Mouse (Mus musculus) heart, adult 9 months (tissue): ENCODE measurements at regions not wholly inside any gene's neighbourhood (a gene's known extent, or its start where the extent isn't known, plus 50 kb on each side); places are given as distances from the start of the nearest gene placed in this dataset.

Experiments
- DNase-seq, 2 experiments: peaks; one replicate each; pipeline ENCODE4 v3.0.0; 2022; ENCODE audit warnings: low spot score in 2 of 2

GRCm38 (mm10) chr7:133469106-133469505 is 132.9 kb downstream of the Tex36 start:
- no peak for DNase-seq

GRCm38 (mm10) chr7:133468346-133468745 is 133.6 kb downstream of the Tex36 start:
- DNase-seq = no peak

GRCm38 (mm10) chr7:133467579-133467978 is 134.4 kb downstream of the Tex36 start:
- DNase-seq = no peak

- DNase-seq = no peak
These were observed 142.7 kb downstream of the Tex36 start for GRCm38 (mm10) chr7:133459306-133459705.

GRCm38 (mm10) chr7:133457436-133458324 is 144.3 kb downstream of the Tex36 start:
- peak; percentile 18 to 38 for DNase-seq

- DNase-seq = no peak
These were observed 151.7 kb downstream of the Tex36 start for GRCm38 (mm10) chr7:133450246-133450645.

GRCm38 (mm10) chr7:133447079-133447478 is 154.9 kb downstream of the Tex36 start:
- DNase-seq = no peak

- DNase-seq = no peak
These were observed 160.3 kb downstream of the Tex36 start for GRCm38 (mm10) chr7:133441661-133442060.

GRCm38 (mm10) chr7:133441169-133441568 is 160.8 kb downstream of the Tex36 start:
- no peak for DNase-seq

GRCm38 (mm10) chr7:133440711-133441110 is 161.2 kb downstream of the Tex36 start:
- DNase-seq = no peak

- DNase-seq = no peak
These were observed 161.9 kb downstream of the Tex36 start for GRCm38 (mm10) chr7:133440086-133440485.

- DNase-seq = no peak
These were observed 163.3 kb downstream of the Tex36 start for GRCm38 (mm10) chr7:133438631-133439030.

GRCm38 (mm10) chr7:133437866-133438265 is 164.1 kb downstream of the Tex36 start:
- DNase-seq = no peak

- DNase-seq = no peak
These were observed 166.2 kb downstream of the Tex36 start for GRCm38 (mm10) chr7:133435596-133436357.

GRCm38 (mm10) chr7:133434027-133434820 is 167.7 kb downstream of the Tex36 start:
- DNase-seq = no peak

- DNase-seq = no peak
These were observed 169.6 kb downstream of the Tex36 start for GRCm38 (mm10) chr7:133432343-133432742.

GRCm38 (mm10) chr7:133402072-133402471 is 199.9 kb downstream of the Tex36 start:
- DNase-seq = no peak

- DNase-seq = no peak
These were observed 201.3 kb downstream of the Tex36 start for GRCm38 (mm10) chr7:133400691-133401090.

- DNase-seq = no peak
These were observed 213.2 kb downstream of the Tex36 start for GRCm38 (mm10) chr7:133388716-133389115.

GRCm38 (mm10) chr7:133382032-133382712 is 219.8 kb downstream of the Tex36 start:
- no peak for DNase-seq

GRCm38 (mm10) chr7:133379373-133379772 is 222.6 kb downstream of the Tex36 start:
- DNase-seq = no peak
